Mouse (Mus musculus): ENCODE measurements around the gene Slc4a1. TPM values are rescaled to one million over a fixed set of nuclear protein-coding genes. Genes with fewer than 3 reads are reported as not detected.
"Not testable (repeated sequence)": the region's sequence is repeated elsewhere in the genome, so short reads cannot be mapped to it uniquely, and the experiment has no call there.

Gene Slc4a1
- 22.6 and 25.0 TPM in 2 replicates for polyA plus RNA-seq (2016; fragmentation: Nextera tagmentation; extraction: Ambion mirVana)

GRCm38 (mm10) chr11:102366103-102366502, at the start of gene Slc4a1:
TSS of gene Slc4a1 (minus strand) at chr11:102366203.
- H3K4me2 ChIP-seq; H3K4me3 ChIP-seq (replicated peaks); ATAC-seq (ENCODE audit: insufficient number of reproducible peaks, insufficient read depth, low FRiP score, low TSS enrichment, low read depth); H3K9ac ChIP-seq (replicated peaks); H3K36me3 ChIP-seq; H3K27ac ChIP-seq; H3K4me1 ChIP-seq (replicated peaks); H3K9me3 ChIP-seq; H3K27me3 ChIP-seq: not testable (repeated sequence)
- 81% methylated on average over 8 of the region's 8 CpGs for WGBS

- Histone ChIP-seq H3K9me3 (peaks cover 5% of the 10 kb centered on the region; the same call in 1 of the 2 replicates), H3K9ac (replicated peaks) (no peak overlapping the region), H3K4me2 (no peak overlapping the region), H3K27ac (no peak overlapping the region), H3K4me1 (replicated peaks) (no peaks in the 10 kb centered on the region), H3K36me3 (no peaks in the 10 kb centered on the region), H3K4me3 (replicated peaks) (no peak overlapping the region), H3K27me3 (no peaks in the 10 kb centered on the region)
- ATAC-seq (ENCODE audit: insufficient number of reproducible peaks, insufficient read depth, low FRiP score, low TSS enrichment, low read depth), result no peak
- WGBS, result 75% methylated on average over 10 of the region's 10 CpGs
These were observed 49.2 kb upstream of the Slc4a1 start for GRCm38 (mm10) chr11:102415034-102415802.

- ATAC-seq (ENCODE audit: insufficient number of reproducible peaks, insufficient read depth, low FRiP score, low TSS enrichment, low read depth), result no peak
- WGBS, result 79% methylated on average over 8 of the region's 8 CpGs
- H3K9ac ChIP-seq (replicated peaks), result no peak overlapping the region
These were observed 47.1 kb upstream of the Slc4a1 start for GRCm38 (mm10) chr11:102413059-102413458.

GRCm38 (mm10) chr11:102411704-102412103, 45.7 kb upstream of the Slc4a1 start:
- H3K4me1 ChIP-seq (replicated peaks), result peaks cover under 1% of the 10 kb centered on the region
- H3K27ac ChIP-seq, result no peak overlapping the region
- H3K4me2 ChIP-seq, result no peak overlapping the region
- no peak for ATAC-seq (ENCODE audit: insufficient number of reproducible peaks, insufficient read depth, low FRiP score, low TSS enrichment, low read depth)
- H3K9ac ChIP-seq (replicated peaks), result no peak overlapping the region
- no peak overlapping the region for H3K4me3 ChIP-seq (replicated peaks)
- 8% methylated on average over 11 of the region's 11 CpGs for WGBS
- no peaks in the 10 kb centered on the region for H3K27me3 ChIP-seq
- H3K36me3 ChIP-seq, result no peaks in the 10 kb centered on the region
- H3K9me3 ChIP-seq, result no peaks in the 10 kb centered on the region

More at GRCm38 (mm10) chr11:102413059-102413458, 47.1 kb upstream of the Slc4a1 start:
- H3K27ac ChIP-seq, result no peak overlapping the region
- H3K4me1 ChIP-seq (replicated peaks), result no peaks in the 10 kb centered on the region; the same call in 1 of the 2 replicates
- H3K4me3 ChIP-seq (replicated peaks), result no peak overlapping the region
- no peaks in the 10 kb centered on the region for H3K36me3 ChIP-seq
- H3K9me3 ChIP-seq, result no peaks in the 10 kb centered on the region
- H3K27me3 ChIP-seq, result no peaks in the 10 kb centered on the region
- H3K4me2 ChIP-seq, result no peak overlapping the region

- Histone ChIP-seq H3K27ac (no peak overlapping the region), H3K36me3 (no peaks in the 10 kb centered on the region), H3K4me2 (no peak overlapping the region), H3K9me3 (no peaks in the 10 kb centered on the region), H3K9ac (replicated peaks) (no peak overlapping the region), H3K4me3 (replicated peaks) (no peak overlapping the region), H3K4me1 (replicated peaks) (peaks cover 7% of the 10 kb centered on the region), H3K27me3 (no peaks in the 10 kb centered on the region)
- 79% methylated on average over 3 of the region's 3 CpGs for WGBS
- ATAC-seq (ENCODE audit: insufficient number of reproducible peaks, insufficient read depth, low FRiP score, low TSS enrichment, low read depth), result no peak
These were observed 45.1 kb upstream of the Slc4a1 start for GRCm38 (mm10) chr11:102411061-102411460.

GRCm38 (mm10) chr11:102410345-102410744, 44.3 kb upstream of the Slc4a1 start:
- H3K9me3 ChIP-seq; H3K4me2 ChIP-seq; H3K9ac ChIP-seq (replicated peaks); H3K27ac ChIP-seq; ATAC-seq (ENCODE audit: insufficient number of reproducible peaks, insufficient read depth, low FRiP score, low TSS enrichment, low read depth); H3K4me3 ChIP-seq (replicated peaks); H3K27me3 ChIP-seq; H3K36me3 ChIP-seq: not testable (repeated sequence)
- peaks cover 14% of the 10 kb centered on the region for H3K4me1 ChIP-seq (replicated peaks)
- WGBS, result 92% methylated on average over 3 of the region's 3 CpGs

- Histone ChIP-seq H3K4me3 (replicated peaks) (no peak overlapping the region), H3K36me3 (peaks cover 5% of the 10 kb centered on the region; the same call in 1 of the 2 replicates), H3K9ac (replicated peaks) (no peak overlapping the region), H3K9me3 (no peaks in the 10 kb centered on the region), H3K27ac (no peak overlapping the region), H3K4me1 (replicated peaks) (peaks cover 14% of the 10 kb centered on the region), H3K27me3 (no peaks in the 10 kb centered on the region), H3K4me2 (no peak overlapping the region)
- no peak for ATAC-seq (ENCODE audit: insufficient number of reproducible peaks, insufficient read depth, low FRiP score, low TSS enrichment, low read depth)
- WGBS, result 85% methylated on average over 3 of the region's 3 CpGs
These were observed 43.9 kb upstream of the Slc4a1 start for GRCm38 (mm10) chr11:102409795-102410330.

- H3K4me3 ChIP-seq (replicated peaks), result peak overlapping the region; percentile 79
- H3K27me3 ChIP-seq, result no peaks in the 10 kb centered on the region
- peaks cover 14% of the 10 kb centered on the region for H3K4me1 ChIP-seq (replicated peaks)
- WGBS, result 36% methylated on average over 15 of the region's 15 CpGs
- no peaks in the 10 kb centered on the region for H3K9me3 ChIP-seq
- peak overlapping the region; percentile 83; the same call in 1 of the 2 replicates for H3K27ac ChIP-seq
- no peak for ATAC-seq (ENCODE audit: insufficient number of reproducible peaks, insufficient read depth, low FRiP score, low TSS enrichment, low read depth)
- H3K9ac ChIP-seq (replicated peaks), result no peak overlapping the region
- H3K4me2 ChIP-seq, result peak overlapping the region; percentile 88
- peaks cover 12% of the 10 kb centered on the region for H3K36me3 ChIP-seq
These were observed 43.1 kb upstream of the Slc4a1 start for GRCm38 (mm10) chr11:102408888-102409794.

- Histone ChIP-seq H3K9me3 (no peaks in the 10 kb centered on the region), H3K36me3 (peaks cover 20% of the 10 kb centered on the region), H3K27ac (peak overlapping the region; percentile 87), H3K4me2 (peak overlapping the region; percentile 88), H3K9ac (replicated peaks) (peak overlapping the region; percentile 84), H3K27me3 (no peaks in the 10 kb centered on the region), H3K4me3 (replicated peaks) (peak overlapping the region; percentile 79), H3K4me1 (replicated peaks) (peaks cover 14% of the 10 kb centered on the region)
- peak; percentile 94 for ATAC-seq (ENCODE audit: insufficient number of reproducible peaks, insufficient read depth, low FRiP score, low TSS enrichment, low read depth)
- under 1% methylated on average over 32 of the region's 32 CpGs for WGBS
These were observed 42.4 kb upstream of the Slc4a1 start for GRCm38 (mm10) chr11:102408344-102408876.

GRCm38 (mm10) chr11:102407834-102408215, 41.8 kb upstream of the Slc4a1 start, which contains the start of gene Slc25a39:
TSS of gene Slc25a39 (minus strand) at chr11:102407946.
- WGBS, result 1% methylated on average over 19 of the region's 19 CpGs
- Histone ChIP-seq H3K4me2 (peak within 1 kb of the TSS; percentile 88), H3K27ac (peak within 1 kb of the TSS; percentile 87), H3K4me3 (replicated peaks) (peak within 1 kb of the TSS; percentile 79), H3K36me3 (peaks cover 26% of the 10 kb centered on the region), H3K9me3 (no peaks in the 10 kb centered on the region), H3K4me1 (replicated peaks) (peaks cover 14% of the 10 kb centered on the region), H3K27me3 (no peaks in the 10 kb centered on the region; the same call in 1 of the 2 replicates), H3K9ac (replicated peaks) (peak within 1 kb of the TSS; percentile 84)
- ATAC-seq (ENCODE audit: insufficient number of reproducible peaks, insufficient read depth, low FRiP score, low TSS enrichment, low read depth), result no peak
